Mouse (Mus musculus) testis, adult 2 months (tissue): Measurements from ENCODE around the gene Gm20390. TPM values are rescaled to one million over a fixed set of nuclear protein-coding genes. Genes with fewer than 3 reads are reported as not detected.
A peak's percentile ranks its signal among the peaks of the same experiment; 100 is the strongest.

Source experiments
- H3K27ac ChIP-seq: fragments of 200-500 bp; 2 replicates; pipeline ENCODE4 v1.5.1; 2012; ENCODE audit warnings: low read depth, low read length; ENCODE audit not compliant: control insufficient read depth, insufficient read depth
- H3K27me3 ChIP-seq: fragments of 200-500 bp; 2 replicates; pipeline ENCODE4 v1.6.1; 2012; ENCODE audit warnings: mild to moderate bottlenecking, low read length, moderate library complexity; ENCODE audit not compliant: control insufficient read depth, insufficient read depth
- H3K36me3 ChIP-seq: fragments of 200-500 bp; 2 replicates; pipeline ENCODE4 v1.6.1; 2012; ENCODE audit warnings: mild to moderate bottlenecking, low read length; ENCODE audit not compliant: control insufficient read depth, insufficient read depth
- H3K4me1 ChIP-seq: fragments of 200-500 bp; 2 replicates; pipeline ENCODE4 v1.6.1; 2012; ENCODE audit warnings: low read length; ENCODE audit not compliant: control insufficient read depth, insufficient read depth
- H3K4me3 ChIP-seq: fragments of 200-500 bp; 2 replicates; pipeline ENCODE4 v1.5.1; 2012; ENCODE audit warnings: low read depth, mild to moderate bottlenecking, low read length, moderate library complexity, mixed read lengths; ENCODE audit not compliant: control insufficient read depth
- CTCF ChIP-seq: fragments of 200-500 bp; IDR thresholded peaks from 2 replicates; pipeline ENCODE4 v1.5.1; 2012; ENCODE audit warnings: low read depth, mild to moderate bottlenecking, inconsistent platforms, low read length, moderate library complexity; ENCODE audit not compliant: control insufficient read depth, insufficient read depth, insufficient replicate concordance
- POLR2A ChIP-seq: fragments of 200-500 bp; IDR thresholded peaks from 2 replicates; pipeline ENCODE4 v1.6.1; 2012; ENCODE audit warnings: low read depth, mild to moderate bottlenecking, inconsistent platforms, low read length, moderate library complexity; ENCODE audit not compliant: control insufficient read depth
- polyA plus RNA-seq: library from polyadenylated mRNA; depleted of rRNA; stranded (reverse); fragments of >200 nt; gene quantifications from 2 replicates; pipeline ENCODE4 v1.2.3, GENCODE M21; 2012

Gm20390 gene
- polyA plus RNA-seq, 1 experiment = 17.1 TPM

DNA sequence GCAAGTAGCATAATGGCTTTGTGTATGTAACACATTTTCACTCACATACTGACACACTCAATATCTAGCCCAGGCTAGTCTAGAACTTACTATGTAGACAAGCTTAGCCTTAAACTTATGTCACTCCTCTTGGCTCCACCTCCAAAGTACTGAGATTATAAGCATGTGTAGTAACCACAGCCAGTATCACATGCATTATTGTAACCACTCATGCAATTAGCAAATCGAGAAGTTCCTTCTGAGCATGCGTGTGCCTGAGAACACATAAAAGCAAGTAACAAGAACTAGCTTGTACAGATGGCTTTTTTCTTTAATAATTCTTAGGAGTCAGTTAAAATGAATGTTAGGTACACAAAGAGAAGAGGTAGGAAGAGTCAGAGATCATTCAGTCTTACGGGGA lies 16.5 kb upstream of the Gm20390 start:
- Histone ChIP-seq H3K27ac (no peak overlapping the region), H3K27me3 (no peaks in the 10 kb centered on the region), H3K4me1 (peaks cover 22% of the 10 kb centered on the region), H3K4me3 (no peak overlapping the region), H3K36me3 (no peaks in the 10 kb centered on the region)
- TF ChIP-seq CTCF (no peak), POLR2A (no peak)

DNA sequence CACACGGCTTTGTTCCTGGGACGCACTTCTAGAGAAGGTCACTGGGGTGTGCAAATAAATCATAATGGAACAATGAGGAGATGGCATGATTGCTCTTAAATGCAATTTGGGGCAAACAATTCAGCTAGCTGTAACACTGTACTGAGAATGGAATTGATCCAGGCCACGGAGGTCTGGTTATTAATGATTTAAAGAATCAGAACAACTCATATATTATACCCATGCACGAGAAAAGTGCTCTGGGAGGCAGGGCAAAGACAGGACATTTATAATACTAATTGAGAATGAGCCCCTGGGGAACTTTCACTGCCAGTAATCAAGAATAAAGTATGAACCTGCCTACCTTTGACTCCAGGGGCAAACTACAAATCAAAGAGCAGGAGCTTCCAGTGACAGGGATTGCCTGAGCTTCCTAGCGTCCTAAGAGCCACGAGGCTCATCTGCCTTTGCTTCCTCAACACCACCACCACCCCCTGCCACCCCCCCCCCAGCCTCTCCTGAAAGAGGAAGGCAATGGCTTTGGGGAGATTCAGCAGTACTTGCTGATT lies 11.5 kb upstream of the Gm20390 start:
- H3K4me1 ChIP-seq = peaks cover 12% of the 10 kb centered on the region
- H3K36me3 ChIP-seq = no peaks in the 10 kb centered on the region
- TF ChIP-seq POLR2A (no peak), CTCF (no peak)
- H3K27ac ChIP-seq = no peak overlapping the region
- no peaks in the 10 kb centered on the region for H3K27me3 ChIP-seq
- H3K4me3 ChIP-seq = no peak overlapping the region

DNA sequence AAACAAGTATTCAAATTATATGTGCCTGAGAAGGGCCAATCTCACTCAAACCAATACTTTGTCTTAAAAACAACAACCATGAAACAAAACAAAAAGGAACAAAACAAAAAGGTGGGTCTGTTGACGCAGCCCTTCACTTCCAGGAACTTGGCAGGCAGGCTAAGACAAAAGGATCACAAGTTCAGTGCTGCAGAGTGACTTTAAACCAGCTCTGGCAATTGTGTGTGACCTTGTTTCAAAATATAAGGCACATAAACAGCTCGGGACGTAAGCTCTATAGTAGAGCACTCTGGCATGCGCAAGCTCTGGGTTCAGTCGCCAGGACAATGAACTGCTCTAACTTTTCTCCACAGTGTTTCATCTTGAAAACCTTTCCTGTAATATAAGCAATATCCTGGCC lies 4.9 kb upstream of the Gm20390 start:
- H3K4me3 ChIP-seq = no peak overlapping the region
- H3K36me3 ChIP-seq = no peaks in the 10 kb centered on the region
- H3K27me3 ChIP-seq = no peaks in the 10 kb centered on the region
- no peak overlapping the region for H3K27ac ChIP-seq
- TF ChIP-seq POLR2A = no peak
- TF ChIP-seq CTCF = no peak
- no peaks in the 10 kb centered on the region for H3K4me1 ChIP-seq

DNA sequence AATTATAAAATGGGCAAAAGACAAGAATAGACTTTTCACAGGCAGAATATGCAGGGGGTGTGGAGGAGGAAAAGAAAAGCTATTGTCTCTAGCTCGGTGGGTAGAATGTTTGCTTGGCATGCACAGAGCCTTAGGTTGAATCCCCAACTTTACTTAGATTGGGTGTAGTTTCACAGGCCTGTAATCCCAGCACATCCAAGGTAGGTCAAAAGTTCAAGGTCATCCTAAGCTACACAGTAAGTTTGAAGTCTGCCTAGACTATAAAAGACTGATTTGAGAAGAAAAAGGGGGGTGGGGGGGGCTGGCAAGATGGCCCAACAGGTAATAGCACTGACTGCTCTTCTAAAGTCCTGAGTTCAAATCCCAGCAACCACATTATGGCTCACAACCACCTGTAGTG lies 1.7 kb upstream of the Gm20390 start:
- Histone ChIP-seq H3K4me1 (no peaks in the 10 kb centered on the region; the same call in none of the 2 replicates), H3K27me3 (no peaks in the 10 kb centered on the region), H3K36me3 (no peaks in the 10 kb centered on the region; the same call in 1 of the 2 replicates), H3K27ac (no peak overlapping the region), H3K4me3 (no peak overlapping the region)
- TF ChIP-seq CTCF = no peak
- no peak for TF ChIP-seq POLR2A

DNA sequence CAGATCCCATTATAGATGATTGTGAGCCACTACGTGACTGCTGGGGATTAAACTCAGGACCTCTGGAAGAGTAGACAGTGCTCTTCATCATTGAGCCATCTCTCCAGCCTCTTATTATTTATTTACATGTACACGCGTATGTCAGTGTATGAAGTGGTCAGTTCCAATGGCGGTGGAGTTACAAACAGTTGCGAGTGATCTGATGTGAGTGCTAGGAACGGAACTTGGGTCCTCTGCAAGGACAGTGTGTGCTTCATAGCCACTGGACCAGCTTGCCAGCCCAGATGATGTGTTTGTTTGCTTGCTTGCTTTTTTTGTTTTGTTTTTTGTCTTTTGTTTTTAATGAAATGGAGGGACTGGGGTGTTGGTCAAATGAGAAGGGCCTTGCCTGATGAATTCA lies 1.1 kb upstream of the Gm20390 start:
- no peak for TF ChIP-seq CTCF
- TF ChIP-seq POLR2A = no peak
- Histone ChIP-seq H3K27me3 (no peaks in the 10 kb centered on the region), H3K4me3 (no peak overlapping the region), H3K4me1 (no peaks in the 10 kb centered on the region; the same call in none of the 2 replicates), H3K36me3 (no peaks in the 10 kb centered on the region; the same call in 1 of the 2 replicates), H3K27ac (no peak overlapping the region)

DNA sequence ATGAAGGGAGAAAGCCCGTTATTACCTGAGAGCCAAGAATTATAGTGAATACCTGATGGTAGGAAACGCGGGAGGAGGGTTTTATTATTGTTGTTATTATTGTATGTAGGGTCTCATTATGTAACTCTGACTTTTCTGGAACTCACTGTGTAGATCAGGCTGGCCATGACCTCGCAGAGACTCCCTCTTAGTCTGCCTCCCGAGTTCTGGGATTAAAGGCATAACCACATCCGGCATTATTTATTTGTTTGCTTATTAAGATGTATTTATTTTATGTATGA lies 695 bp upstream of the Gm20390 start:
- H3K4me3 ChIP-seq = peak overlapping the region; percentile 97; the same call in 1 of the 2 replicates
- no peaks in the 10 kb centered on the region; the same call in 1 of the 2 replicates for H3K36me3 ChIP-seq
- H3K4me1 ChIP-seq = no peaks in the 10 kb centered on the region; the same call in none of the 2 replicates
- TF ChIP-seq CTCF = no peak
- TF ChIP-seq POLR2A = no peak
- no peaks in the 10 kb centered on the region for H3K27me3 ChIP-seq
- H3K27ac ChIP-seq = no peak overlapping the region

DNA sequence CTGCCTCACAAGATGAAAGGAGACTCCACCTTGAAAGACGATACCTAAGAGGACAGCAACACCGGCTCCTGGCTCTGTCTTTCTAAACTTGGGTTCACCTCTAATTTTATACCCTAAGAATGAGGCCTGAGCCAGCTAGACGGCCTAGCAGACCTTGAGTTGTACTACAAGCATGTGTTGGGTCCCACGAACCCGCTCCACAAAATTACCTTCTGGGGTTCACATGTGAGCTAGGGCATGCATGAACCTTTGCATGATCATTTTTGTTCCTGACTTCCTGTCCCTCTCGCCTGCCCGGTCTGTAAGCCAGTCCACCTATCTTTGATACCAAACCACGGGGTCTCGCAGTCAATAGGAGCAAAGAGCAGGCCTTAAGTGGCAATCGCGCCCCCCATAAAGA lies 712 bp downstream of the Gm20390 start:
- Histone ChIP-seq H3K27me3 (no peaks in the 10 kb centered on the region), H3K4me3 (peak overlapping the region; percentile 97), H3K27ac (peak overlapping the region; percentile 80), H3K4me1 (no peaks in the 10 kb centered on the region; the same call in none of the 2 replicates), H3K36me3 (no peaks in the 10 kb centered on the region; the same call in 1 of the 2 replicates)
- TF ChIP-seq POLR2A = no peak
- TF ChIP-seq CTCF = no peak

DNA sequence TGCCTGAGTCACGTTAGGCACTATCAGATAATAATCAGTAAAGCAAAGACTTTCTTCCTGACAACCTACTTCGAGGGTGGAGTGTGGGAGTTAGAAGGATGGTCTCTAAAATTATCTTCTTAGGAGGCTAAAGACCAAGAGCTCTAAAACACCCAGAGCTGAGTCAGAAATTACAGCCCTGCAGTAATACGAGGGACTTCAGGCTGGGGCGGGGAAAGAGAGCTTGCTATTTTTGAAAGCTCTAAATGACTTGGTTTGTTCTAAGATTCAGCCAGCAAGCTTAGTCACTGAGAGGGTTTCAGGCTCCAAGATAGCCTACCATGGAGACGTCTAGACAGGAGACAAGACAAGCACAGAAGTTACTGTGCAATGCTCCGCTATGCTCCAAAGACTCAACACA lies 2.7 kb downstream of the Gm20390 start:
- Histone ChIP-seq H3K4me3 (no peak overlapping the region), H3K27me3 (no peaks in the 10 kb centered on the region), H3K27ac (no peak overlapping the region), H3K4me1 (no peaks in the 10 kb centered on the region; the same call in none of the 2 replicates), H3K36me3 (no peaks in the 10 kb centered on the region; the same call in 1 of the 2 replicates)
- no peak for TF ChIP-seq CTCF
- no peak for TF ChIP-seq POLR2A
